Mouse (Mus musculus) lung, embryonic 14.5 days (tissue): ENCODE data around the gene Esp31. TPM values are rescaled to one million over a fixed set of nuclear protein-coding genes. Genes with fewer than 3 reads are reported as not detected.

ENCODE experiments used
- ATAC-seq: fragments of 200-750 bp; cut with Nextera tagmentation; 2 replicates; pipeline ENCODE4 v1.8.0; 2017; ENCODE audit warnings: mild to moderate bottlenecking, moderate TSS enrichment, moderate library complexity; ENCODE audit not compliant: insufficient read depth
- DNase-seq: peaks from one replicate; pipeline ENCODE4 v3.0.0-alpha.2; 2015
- H3K27ac ChIP-seq: fragments of 300-500 bp; sonication (generic); 2 replicates; pipeline ENCODE4 v1.5.1; 2014; ENCODE audit warnings: low read depth, mild to moderate bottlenecking, moderate library complexity
- H3K27me3 ChIP-seq: fragments of 300-500 bp; sonication (generic); 2 replicates; pipeline ENCODE4 v1.6.1; 2014; ENCODE audit warnings: low read length, control low read depth; ENCODE audit not compliant: insufficient read depth
- H3K36me3 ChIP-seq: fragments of 300-500 bp; sonication (generic); 2 replicates; pipeline ENCODE4 v1.6.1; 2014; ENCODE audit warnings: control low read depth; ENCODE audit not compliant: insufficient read depth
- H3K4me1 ChIP-seq: fragments of 300-500 bp; sonication (generic); 2 replicates; pipeline ENCODE4 v1.6.1; 2014; ENCODE audit warnings: antibody characterized with exemption, control low read depth; ENCODE audit not compliant: insufficient read depth
- H3K4me2 ChIP-seq: fragments of 300-500 bp; sonication (generic); 2 replicates; pipeline ENCODE4 v1.6.1; 2014; ENCODE audit warnings: mild to moderate bottlenecking
- H3K4me3 ChIP-seq: fragments of 300-500 bp; sonication (generic); 2 replicates; pipeline ENCODE4 v1.5.1; 2014; ENCODE audit warnings: low read depth, low read length
- H3K9ac ChIP-seq: fragments of 300-500 bp; sonication (generic); 2 replicates; pipeline ENCODE4 v1.6.1; 2014
- H3K9me3 ChIP-seq: fragments of 300-500 bp; sonication (generic); 2 replicates; pipeline ENCODE4 v1.6.1; 2016; ENCODE audit warnings: low read depth, low read length, control low read depth
- CTCF ChIP-seq: IDR thresholded peaks from 2 replicates; pipeline ENCODE4 v1.5.1; 2016; ENCODE audit warnings: antibody characterized with exemption, low read depth
- WGBS: fragments of 180-500 bp; shearing (Covaris S2); extraction: QIAGEN DNeasy Blood & Tissue Kit; methylation state at CpG from one replicate; pipeline ENCODE4 v1.1.7; 2014; 5-methylcytosine and 5-hydroxymethylcytosine counted together
- polyA plus RNA-seq: library from polyadenylated mRNA; unstranded; fragments of >200 nt; fragmentation: Nextera tagmentation; extraction: Ambion mirVana; gene quantifications from 2 replicates; pipeline ENCODE4 v1.2.1, GENCODE M21; 2014

Gene Esp31
- not detected in 2 replicates for polyA plus RNA-seq

DNA sequence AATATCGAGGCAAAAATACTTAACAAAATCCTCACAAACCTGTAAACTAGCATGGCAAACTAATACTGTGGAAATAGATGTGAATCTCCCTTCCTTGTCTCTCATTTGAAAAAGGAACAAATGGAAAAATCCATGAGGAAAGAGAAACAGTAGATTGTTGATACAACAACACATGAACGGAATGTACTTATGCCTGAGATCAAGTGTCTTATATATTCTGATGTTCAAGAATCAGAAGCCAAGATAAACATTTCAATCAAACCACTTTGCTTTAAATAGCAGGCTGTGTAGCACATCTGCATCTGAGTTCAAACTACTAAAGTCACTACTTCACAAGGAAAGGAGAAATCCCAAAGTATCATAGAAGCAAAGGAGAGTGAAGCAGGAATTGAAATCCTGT lies at the start of gene Esp31:
Gene Esp31, plus strand, starts transcription at position 301 of the 400 bp plus-strand sequence.
- no peak for TF ChIP-seq CTCF
- 65% methylated on average over 2 of the region's 2 CpGs for WGBS

More for the DNA sequence above, at the start of gene Esp31:
- no peak for ATAC-seq
- Histone ChIP-seq H3K4me3 (no peak within 1 kb of the TSS), H3K27me3 (no peaks in the 10 kb centered on the region), H3K9me3 (no peaks in the 10 kb centered on the region; the same call in 1 of the 2 replicates), H3K27ac (no peak within 1 kb of the TSS), H3K4me1 (no peaks in the 10 kb centered on the region), H3K36me3 (no peaks in the 10 kb centered on the region), H3K9ac (no peak within 1 kb of the TSS), H3K4me2 (no peak within 1 kb of the TSS)
- no peak for DNase-seq

Other genes with a start within 250 kb of the Esp31 start
- gene Esp36, start 219.3 kb upstream of the Esp31 start, polyA plus RNA-seq = not detected in 2 replicates
- not detected in 2 replicates for gene Esp34, start 85.3 kb upstream of the Esp31 start, polyA plus RNA-seq